Mouse (Mus musculus): ENCODE data around the gene 4933415A04Rik. TPM values are rescaled to one million over a fixed set of nuclear protein-coding genes. Genes with fewer than 3 reads are reported as not detected.
A peak's percentile ranks its signal among the peaks of the same experiment; 100 is the strongest.

The 4933415A04Rik gene
- polyA plus RNA-seq, 1 experiment from 2014 or later = 5.4 TPM

DNA sequence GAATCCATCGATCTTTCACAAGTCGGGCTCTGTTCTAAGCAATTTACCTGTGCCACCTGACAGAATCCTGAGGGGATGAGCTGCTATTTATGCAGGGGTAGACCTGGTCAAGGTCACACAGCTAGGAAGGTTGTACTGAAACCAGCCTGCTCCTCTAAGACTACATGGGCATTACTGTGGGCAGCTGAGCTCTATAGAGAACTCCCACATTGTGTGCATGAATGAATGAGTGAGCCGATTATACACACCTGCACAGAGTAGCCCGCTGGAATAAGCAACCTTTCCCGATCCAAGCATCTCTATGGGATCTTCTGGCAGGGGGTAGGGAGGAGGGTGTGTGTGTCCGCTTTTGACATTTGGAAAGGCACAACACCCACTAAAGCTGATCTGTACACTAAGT lies 46.3 kb downstream of the 4933415A04Rik start:
- Histone ChIP-seq H3K9me3 (replicated peaks) (no peaks in the 10 kb centered on the region), H3K9ac (no peak overlapping the region), H3K27ac (peak overlapping the region; percentile 82), H3K4me3 (no peak overlapping the region), H3K36me3 (no peaks in the 10 kb centered on the region), H3K4me2 (no peak overlapping the region), H3K27me3 (no peaks in the 10 kb centered on the region), H3K4me1 (replicated peaks) (peaks cover 24% of the 10 kb centered on the region)
- no peak for ATAC-seq (replicated peaks; ENCODE audit: insufficient number of reproducible peaks, insufficient read depth, low FRiP score, low read depth)
- 69% methylated on average over 6 of the region's 6 CpGs for WGBS

DNA sequence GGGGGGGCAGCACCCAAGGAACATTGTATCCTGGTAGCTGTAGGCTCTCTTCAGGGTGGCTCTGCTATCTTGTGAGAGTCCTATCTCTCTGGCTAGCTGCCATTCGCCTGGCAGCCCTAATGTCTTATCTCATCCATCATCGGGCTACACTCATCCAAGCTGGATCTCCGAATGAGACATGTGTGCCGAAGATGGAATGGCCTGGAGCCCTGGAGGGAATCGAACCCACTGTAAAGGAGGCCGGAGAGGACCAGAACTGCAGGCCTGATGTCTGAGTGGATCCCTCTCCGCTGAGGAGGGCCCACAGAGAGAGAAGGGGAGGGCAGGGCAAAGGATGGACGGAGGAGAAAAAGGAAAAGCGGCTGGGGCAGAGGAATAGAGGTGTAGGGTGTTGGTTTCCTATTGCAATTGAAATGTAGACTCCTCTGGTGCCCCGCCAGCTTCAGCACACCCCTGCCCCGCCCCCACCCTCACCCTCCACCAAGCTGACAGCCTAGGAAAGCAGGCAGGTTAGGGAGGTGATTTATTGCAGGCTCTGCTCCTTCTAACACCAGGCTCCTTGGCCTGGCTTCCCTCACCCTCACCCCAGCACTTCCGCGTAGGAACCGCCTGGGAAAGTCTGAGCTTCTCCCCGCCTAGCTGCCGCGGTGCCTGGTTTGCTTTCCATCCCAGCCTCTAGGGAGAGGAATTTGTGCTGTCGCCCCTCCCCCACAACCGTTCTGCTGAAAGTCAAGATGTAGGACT lies 47.0 kb downstream of the 4933415A04Rik start:
- H3K9ac ChIP-seq = no peak overlapping the region
- no peaks in the 10 kb centered on the region for H3K27me3 ChIP-seq
- H3K4me1 ChIP-seq (replicated peaks) = peaks cover 24% of the 10 kb centered on the region
- no peaks in the 10 kb centered on the region for H3K9me3 ChIP-seq (replicated peaks)
- H3K36me3 ChIP-seq = no peaks in the 10 kb centered on the region
- WGBS = 15% methylated on average over 19 of the region's 19 CpGs
- peak; percentile 77 for ATAC-seq (replicated peaks; ENCODE audit: insufficient number of reproducible peaks, insufficient read depth, low FRiP score, low read depth)
- peak overlapping the region; percentile 82 for H3K27ac ChIP-seq
- peak overlapping the region; percentile 27 for H3K4me3 ChIP-seq
- peak overlapping the region; percentile 51 for H3K4me2 ChIP-seq

GRCm38 (mm10) chr11:43636761-43637160 lies 49.9 kb downstream of the 4933415A04Rik start:
- Histone ChIP-seq H3K4me1 (replicated peaks) (peaks cover 24% of the 10 kb centered on the region), H3K36me3 (no peaks in the 10 kb centered on the region), H3K27me3 (no peaks in the 10 kb centered on the region), H3K9me3 (replicated peaks) (no peaks in the 10 kb centered on the region), H3K27ac (no peak overlapping the region), H3K4me2 (no peak overlapping the region), H3K9ac (no peak overlapping the region), H3K4me3 (no peak overlapping the region)
- no peak for ATAC-seq (replicated peaks; ENCODE audit: insufficient number of reproducible peaks, insufficient read depth, low FRiP score, low read depth)
- WGBS = 75% methylated on average over 4 of the region's 4 CpGs

DNA sequence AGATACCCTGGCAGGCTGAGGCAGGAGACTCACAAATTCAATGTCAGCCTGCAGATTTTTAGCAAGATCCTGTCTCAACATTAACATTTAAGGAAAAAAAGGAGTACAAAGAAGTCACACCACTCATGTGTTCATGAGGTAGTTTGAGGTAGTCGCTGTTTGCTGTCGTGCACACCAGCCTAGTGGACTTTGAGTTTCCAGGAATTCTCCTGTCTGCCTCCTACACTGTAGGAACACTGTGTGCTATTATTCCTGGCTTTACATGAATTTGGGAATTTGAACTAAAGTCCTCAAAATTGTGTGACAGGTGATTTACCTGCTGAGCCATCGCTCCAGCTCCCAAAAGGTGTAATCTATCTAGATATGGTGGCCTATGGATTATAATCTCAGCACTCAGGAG lies 51.6 kb downstream of the 4933415A04Rik start:
- no peak overlapping the region for H3K4me3 ChIP-seq
- 94% methylated on average over 3 of the region's 3 CpGs for WGBS
- no peaks in the 10 kb centered on the region for H3K27me3 ChIP-seq
- H3K9ac ChIP-seq = no peak overlapping the region
- no peak overlapping the region for H3K27ac ChIP-seq
- H3K9me3 ChIP-seq (replicated peaks) = no peaks in the 10 kb centered on the region
- no peak overlapping the region for H3K4me2 ChIP-seq
- ATAC-seq (replicated peaks; ENCODE audit: insufficient number of reproducible peaks, insufficient read depth, low FRiP score, low read depth) = no peak
- no peaks in the 10 kb centered on the region for H3K36me3 ChIP-seq
- H3K4me1 ChIP-seq (replicated peaks) = peaks cover 20% of the 10 kb centered on the region

Other genes starting within 250 kb of the 4933415A04Rik start
- 102 and 121 TPM in 2 replicates for gene Pttg1, start 160.8 kb upstream of the 4933415A04Rik start, polyA plus RNA-seq (2015; fragmentation: Nextera tagmentation; extraction: Ambion mirVana)
- gene Slu7, start 153.3 kb upstream of the 4933415A04Rik start, polyA plus RNA-seq (2015; fragmentation: Nextera tagmentation; extraction: Ambion mirVana) = 35.8 and 42.3 TPM in 2 replicates
- 6.4 and 8.1 TPM in 2 replicates for gene C1qtnf2, start 112.8 kb upstream of the 4933415A04Rik start, polyA plus RNA-seq (2015; fragmentation: Nextera tagmentation; extraction: Ambion mirVana)
- gene Ccnjl, start 58.3 kb upstream of the 4933415A04Rik start, polyA plus RNA-seq (2015; fragmentation: Nextera tagmentation; extraction: Ambion mirVana) = 20.2 and 21.0 TPM in 2 replicates
- not detected in 2 replicates for gene Fabp6, start 14.5 kb downstream of the 4933415A04Rik start, polyA plus RNA-seq (2015; fragmentation: Nextera tagmentation; extraction: Ambion mirVana)
- 17.3 and 20.1 TPM in 2 replicates for gene Pwwp2a, start 95.0 kb downstream of the 4933415A04Rik start, polyA plus RNA-seq (2015; fragmentation: Nextera tagmentation; extraction: Ambion mirVana)
- 47.3 and 54.9 TPM in 2 replicates for gene Ttc1, start 161.0 kb downstream of the 4933415A04Rik start, polyA plus RNA-seq (2015; fragmentation: Nextera tagmentation; extraction: Ambion mirVana)